Mouse (Mus musculus) heart, adult 2 months (tissue): ENCODE measurements around the gene Fxyd7. TPM values are rescaled to one million over a fixed set of nuclear protein-coding genes. Genes with fewer than 3 reads are reported as not detected.
A peak's percentile ranks its signal among the peaks of the same experiment; 100 is the strongest.

Experiments
- DNase-seq, 2 experiments: peaks; one replicate each; pipeline ENCODE4 v3.0.0; 2021
- H3K27ac ChIP-seq: fragments of 200-600 bp; 2 replicates; pipeline ENCODE4 v1.8.1; 2022
- H3K27me3 ChIP-seq: fragments of 200-500 bp; 2 replicates; pipeline ENCODE4 v1.6.1; 2012; ENCODE audit warnings: mild to moderate bottlenecking, low read length, inconsistent platforms, mixed read lengths; ENCODE audit not compliant: control insufficient read depth, insufficient read depth
- H3K36me3 ChIP-seq: fragments of 200-500 bp; 2 replicates; pipeline ENCODE4 v1.6.1; 2012; ENCODE audit warnings: low read length, inconsistent platforms; ENCODE audit not compliant: control insufficient read depth, insufficient read depth
- H3K4me1 ChIP-seq: fragments of 200-500 bp; 2 replicates; pipeline ENCODE4 v1.6.1; 2011; ENCODE audit warnings: low read length; ENCODE audit not compliant: control insufficient read depth, insufficient read depth
- H3K4me3 ChIP-seq: fragments of 200-600 bp; 2 replicates; pipeline ENCODE4 v1.8.1; 2022
- H3K79me2 ChIP-seq: fragments of 200-500 bp; replicated peaks from 2 replicates; pipeline ENCODE4 v1.6.1; 2012; ENCODE audit warnings: mild to moderate bottlenecking, inconsistent platforms, low read length, moderate library complexity, mixed read lengths; ENCODE audit not compliant: control insufficient read depth, insufficient read depth
- H3K9ac ChIP-seq: fragments of 200-500 bp; 2 replicates; pipeline ENCODE4 v1.6.1; 2012; ENCODE audit warnings: low read depth, mild to moderate bottlenecking, control low read depth, inconsistent platforms, low read length, mixed read lengths
- CTCF ChIP-seq: fragments of 200-600 bp; IDR thresholded peaks from 2 replicates; pipeline ENCODE4 v1.8.1; 2022; ENCODE audit warnings: antibody characterized with exemption, mild to moderate bottlenecking, moderate library complexity
- EP300 ChIP-seq: fragments of 200-500 bp; IDR thresholded peaks from 2 replicates; pipeline ENCODE4 v1.6.1; 2011; ENCODE audit warnings: low read depth, low read length, control low read depth; ENCODE audit not compliant: insufficient read depth
- POLR2A ChIP-seq: fragments of 200-500 bp; IDR thresholded peaks from 2 replicates; pipeline ENCODE4 v1.6.1; 2011; ENCODE audit warnings: mild to moderate bottlenecking, low read depth, low read length, control low read depth; ENCODE audit not compliant: insufficient read depth
- WGBS: fragments of 180-500 bp; shearing (Covaris S2); methylation state at CpG from one replicate; pipeline ENCODE4 v1.1.7; 2018; 5-methylcytosine and 5-hydroxymethylcytosine counted together
- intact Hi-C: fragments of 180-260 bp; cut with DNase I; formaldehyde crosslinking; loops from one replicate; pipeline ENCODE4 v1.15.1; 2025
- polyA plus RNA-seq: library from polyadenylated mRNA; depleted of rRNA; stranded (reverse); fragments of >200 nt; gene quantifications from 2 replicates; pipeline ENCODE4 v1.2.3, GENCODE M21; 2012
- total RNA-seq, 2 experiments: library from RNA; stranded (reverse); gene quantifications; 2 replicates each; pipeline ENCODE4 v1.2.3; 2021

The Fxyd7 gene
- total and polyA plus RNA-seq, 3 experiments = 0.63 to 3.4 (median 1.5) TPM

DNA sequence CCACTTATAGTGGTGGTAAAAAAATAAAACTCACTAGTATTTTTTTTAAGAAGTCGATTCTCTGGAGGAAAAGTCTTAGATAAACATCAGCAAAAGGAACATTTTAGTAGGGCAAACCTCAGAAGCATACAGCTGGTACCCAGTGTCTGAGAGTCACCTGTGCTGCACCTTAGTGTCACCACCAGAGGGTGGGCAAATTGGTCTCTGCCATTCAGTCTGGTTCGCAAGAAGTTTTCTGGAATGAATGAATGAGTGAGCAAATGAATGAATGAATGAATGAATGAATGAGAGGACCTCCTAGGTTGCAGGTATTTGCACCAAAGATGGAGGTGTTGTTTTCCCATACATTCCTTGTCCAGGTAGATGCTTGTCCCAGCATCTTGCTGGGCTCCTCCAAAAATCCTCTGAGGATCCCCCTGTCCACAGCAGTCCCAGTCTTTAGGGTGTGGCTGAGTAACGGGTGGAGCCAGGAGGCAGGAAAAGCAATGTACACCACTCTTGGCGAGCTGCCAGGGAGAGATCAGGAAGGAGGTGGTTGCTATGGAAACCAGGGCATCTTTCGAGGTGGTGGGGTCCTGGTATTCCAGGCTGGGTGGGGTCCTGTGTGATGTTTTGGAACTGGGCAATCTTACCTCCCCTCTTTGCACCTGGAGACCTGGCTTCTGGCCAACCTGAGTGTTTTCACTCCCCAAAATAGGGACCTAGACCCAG is 2.0 kb downstream of the Fxyd7 start:
- TF ChIP-seq CTCF (peak; percentile 13; the same call in 1 of the 2 replicates), EP300 (no peak)
- peak in 1 of 2 experiments; percentile 16 for DNase-seq
- Histone ChIP-seq H3K36me3 (no peaks in the 10 kb centered on the region), H3K27ac (no peak overlapping the region), H3K79me2 (no peaks in the 10 kb centered on the region), H3K9ac (no peak overlapping the region), H3K4me3 (no peak overlapping the region), H3K27me3 (no peaks in the 10 kb centered on the region; the same call in 1 of the 2 replicates), H3K4me1 (peaks cover 3% of the 10 kb centered on the region)
- intact Hi-C loops = no loop called here
- 31% methylated on average over 5 of the region's 5 CpGs for WGBS

GRCm38 (mm10) chr7:31042431-31042910 is 8.8 kb downstream of the Fxyd7 start, which contains the start of gene Fxyd5:
Gene Fxyd5, minus strand, starts transcription at chr7:31042481.
- intact Hi-C loops = loop anchor here (5.0 kb wide), 1 partner anchor 85 kb away; the partner anchor contains the start of gene Usf2

GRCm38 (mm10) chr7:31041662-31042315 is 9.5 kb downstream of the Fxyd7 start:
- H3K27ac ChIP-seq = peak overlapping the region; percentile 82
- peak overlapping the region; percentile 67 for H3K4me3 ChIP-seq
- intact Hi-C loops = loop anchor here (5.0 kb wide), 1 partner anchor 84 kb away; the partner anchor contains the start of gene Usf2
- no peaks in the 10 kb centered on the region for H3K27me3 ChIP-seq
- peaks cover 2% of the 10 kb centered on the region for H3K4me1 ChIP-seq
- H3K36me3 ChIP-seq = no peaks in the 10 kb centered on the region
- H3K9ac ChIP-seq = peak overlapping the region; percentile 54
- 4% methylated on average over 28 of the region's 28 CpGs for WGBS
- peak; percentile 84 to 88 for DNase-seq
- H3K79me2 ChIP-seq = no peaks in the 10 kb centered on the region
- TF ChIP-seq POLR2A = peak; percentile 68
- TF ChIP-seq EP300 = no peak

More at GRCm38 (mm10) chr7:31042431-31042910, 8.8 kb downstream of the Fxyd7 start, which contains the start of gene Fxyd5:
- Histone ChIP-seq H3K4me1 (peaks cover 2% of the 10 kb centered on the region), H3K27me3 (no peaks in the 10 kb centered on the region), H3K4me3 (peak within 1 kb of the TSS; percentile 67), H3K27ac (peak within 1 kb of the TSS; percentile 82), H3K79me2 (no peaks in the 10 kb centered on the region), H3K36me3 (no peaks in the 10 kb centered on the region), H3K9ac (peak within 1 kb of the TSS; percentile 54)
- 56% methylated on average over 10 of the region's 10 CpGs for WGBS
- no peak for DNase-seq
- TF ChIP-seq EP300 = no peak
- TF ChIP-seq CTCF = no peak
- no peak for TF ChIP-seq POLR2A

DNA sequence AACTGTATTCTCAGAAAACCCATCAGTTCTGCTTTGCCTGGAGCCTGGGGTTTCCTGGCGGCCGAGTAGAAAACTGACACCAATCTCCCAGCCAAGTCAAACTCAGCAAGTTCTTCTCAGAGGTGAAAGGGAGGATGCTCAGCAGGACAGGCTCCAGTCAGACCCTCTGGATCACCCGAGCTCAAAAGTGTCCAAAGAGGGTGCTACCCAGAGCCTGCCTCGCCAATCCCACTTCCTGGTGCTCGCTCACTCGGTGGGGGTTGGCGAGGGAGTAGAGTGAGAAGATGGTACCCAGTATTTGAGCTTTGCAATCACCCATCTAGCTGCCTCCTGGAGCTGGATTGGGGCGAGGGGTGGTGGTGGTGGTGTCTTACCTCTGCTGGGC is 10.3 kb downstream of the Fxyd7 start:
- H3K79me2 ChIP-seq = no peaks in the 10 kb centered on the region
- H3K4me3 ChIP-seq = peak overlapping the region; percentile 67
- DNase-seq = peak in 1 of 2 experiments; percentile 33
- H3K27ac ChIP-seq = peak overlapping the region; percentile 82
- intact Hi-C loops = loop anchor here (5.0 kb wide), 1 partner anchor 84 kb away; the partner anchor contains the start of gene Usf2
- TF ChIP-seq CTCF = no peak
- no peak for TF ChIP-seq POLR2A
- TF ChIP-seq EP300 = no peak
- H3K9ac ChIP-seq = peak overlapping the region; percentile 54; the same call in 1 of the 2 replicates
- no peaks in the 10 kb centered on the region for H3K36me3 ChIP-seq
- WGBS = 40% methylated on average over 8 of the region's 8 CpGs
- H3K4me1 ChIP-seq = peaks cover 2% of the 10 kb centered on the region
- H3K27me3 ChIP-seq = no peaks in the 10 kb centered on the region

DNA sequence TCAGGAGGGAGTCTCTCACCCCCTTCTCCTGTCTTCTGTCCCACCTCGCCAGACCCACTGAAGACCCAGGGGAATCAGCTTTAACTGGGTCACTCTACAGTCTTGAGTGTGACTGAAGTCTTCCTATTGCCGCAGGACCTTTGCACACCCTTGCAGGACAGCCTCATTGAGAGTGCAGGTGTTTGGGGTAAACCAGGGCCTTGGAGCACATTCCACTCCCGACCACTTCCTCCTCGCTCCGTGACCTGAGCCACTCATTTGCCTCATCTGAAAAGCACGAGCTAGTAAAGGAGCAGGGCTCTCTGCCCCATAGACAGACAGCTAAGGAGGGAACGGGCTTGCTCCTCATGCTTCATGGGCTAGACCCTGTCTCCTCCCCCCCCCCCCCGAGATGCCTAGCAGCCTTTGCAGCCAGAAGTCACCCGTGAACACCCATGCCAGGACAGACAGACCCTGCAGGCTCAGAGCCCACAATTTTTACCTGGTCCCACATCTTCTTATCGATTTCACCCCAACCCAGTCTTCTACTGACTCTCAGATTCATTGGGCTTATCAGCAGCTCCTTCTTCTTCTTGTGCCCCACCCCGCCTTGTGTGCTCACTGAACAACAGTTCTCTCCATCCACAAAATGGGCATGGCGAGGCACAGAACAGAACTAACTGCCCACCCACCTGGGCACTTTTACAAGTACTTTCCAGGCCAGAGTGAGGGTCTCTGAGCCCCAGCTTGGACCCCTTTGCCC is 10.8 kb downstream of the Fxyd7 start:
- intact Hi-C loops = loop anchor here (5.0 kb wide), 1 partner anchor 83 kb away; the partner anchor contains the start of gene Usf2
- H3K27ac ChIP-seq = no peak overlapping the region; the same call in 1 of the 2 replicates
- no peaks in the 10 kb centered on the region for H3K79me2 ChIP-seq
- WGBS = 86% methylated on average over 12 of the region's 12 CpGs
- no peaks in the 10 kb centered on the region for H3K36me3 ChIP-seq
- TF ChIP-seq POLR2A (no peak), CTCF (no peak), EP300 (no peak)
- no peaks in the 10 kb centered on the region for H3K27me3 ChIP-seq
- peaks cover 2% of the 10 kb centered on the region for H3K4me1 ChIP-seq
- no peak overlapping the region for H3K9ac ChIP-seq
- DNase-seq = peak in 1 of 2 experiments; percentile 15
- no peak overlapping the region for H3K4me3 ChIP-seq
